Mouse (Mus musculus) yolk sac, embryonic 10.5 days (tissue): ENCODE measurements around the gene Gimap8.
"Not testable (repeated sequence)": the region's sequence is repeated elsewhere in the genome, so short reads cannot be mapped to it uniquely, and the experiment has no call there.

Experiments
- DNase-seq: peaks from one replicate; pipeline ENCODE4 v3.0.0-alpha.2; 2017; ENCODE audit warnings: low spot score

Gene Gimap8

DNA sequence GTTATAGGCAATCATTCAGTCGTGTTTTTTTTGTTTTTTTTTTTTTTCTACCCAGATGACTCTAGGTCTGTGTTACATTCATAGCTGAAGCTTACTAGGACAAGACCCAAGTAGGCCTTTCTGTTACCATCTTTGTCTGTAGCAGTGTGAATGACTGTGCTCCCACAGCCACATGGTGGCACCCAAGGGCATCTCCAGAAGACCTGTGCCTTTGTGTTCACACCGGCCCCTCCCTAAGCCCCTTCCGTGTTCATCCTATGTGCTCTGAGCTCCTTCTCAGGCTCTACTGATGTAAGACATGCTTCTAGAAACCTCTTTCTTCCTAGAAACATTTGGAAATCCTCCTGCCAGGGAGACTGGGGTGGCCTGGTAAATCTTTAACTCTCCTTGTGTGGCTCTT, at the start of gene Gimap8:
Gene Gimap8, plus strand, starts transcription at position 240 of the 400 bp plus-strand sequence.
- peak; percentile 57 for DNase-seq

- no peak for DNase-seq
Observed at GRCm38 (mm10) chr6:48600594-48600993, 46.4 kb upstream of the Gimap8 start.

DNA sequence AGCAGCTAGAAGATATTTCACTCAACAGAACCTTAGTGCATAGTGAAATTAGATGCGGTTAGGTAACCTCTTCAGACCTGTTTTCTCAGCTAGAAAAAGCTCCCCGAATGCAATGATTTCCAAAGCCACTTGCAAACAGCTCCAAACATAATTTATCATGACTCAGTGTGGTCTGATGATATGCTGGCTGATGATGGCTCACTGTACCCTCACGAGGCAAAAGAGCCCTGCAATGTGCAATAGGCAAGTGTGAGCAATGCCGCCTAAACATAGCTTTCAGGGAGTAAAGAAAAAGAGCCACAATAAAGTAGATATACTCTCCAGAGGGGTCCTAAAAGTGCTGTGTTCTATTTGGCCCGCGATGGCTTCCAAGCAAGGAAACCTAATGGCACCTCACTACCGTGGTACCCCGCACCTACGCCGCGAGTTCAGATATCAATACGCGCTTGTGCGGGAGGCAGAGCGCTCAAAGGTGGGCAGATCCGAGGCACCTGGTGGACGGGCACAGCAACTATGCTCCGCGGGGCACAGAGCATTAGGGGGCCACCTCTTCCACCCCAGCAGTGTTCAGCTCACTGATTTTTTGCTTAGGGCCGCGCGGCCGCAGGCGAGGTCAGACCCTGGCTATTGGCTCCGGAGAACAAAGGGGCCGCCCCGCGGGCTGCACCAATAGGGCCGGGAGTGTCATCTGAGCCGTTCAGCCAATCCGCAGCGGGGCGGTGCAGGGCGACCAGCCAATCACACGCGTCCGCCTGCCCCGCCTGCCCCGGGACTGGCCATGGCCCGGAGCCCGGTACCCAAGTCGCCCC, 45.6 kb upstream of the Gimap8 start, which contains the start of gene Zfp775:
Gene Zfp775, plus strand, starts transcription at position 793 of the 809 bp plus-strand sequence.
- DNase-seq, result peak; percentile 93

DNA sequence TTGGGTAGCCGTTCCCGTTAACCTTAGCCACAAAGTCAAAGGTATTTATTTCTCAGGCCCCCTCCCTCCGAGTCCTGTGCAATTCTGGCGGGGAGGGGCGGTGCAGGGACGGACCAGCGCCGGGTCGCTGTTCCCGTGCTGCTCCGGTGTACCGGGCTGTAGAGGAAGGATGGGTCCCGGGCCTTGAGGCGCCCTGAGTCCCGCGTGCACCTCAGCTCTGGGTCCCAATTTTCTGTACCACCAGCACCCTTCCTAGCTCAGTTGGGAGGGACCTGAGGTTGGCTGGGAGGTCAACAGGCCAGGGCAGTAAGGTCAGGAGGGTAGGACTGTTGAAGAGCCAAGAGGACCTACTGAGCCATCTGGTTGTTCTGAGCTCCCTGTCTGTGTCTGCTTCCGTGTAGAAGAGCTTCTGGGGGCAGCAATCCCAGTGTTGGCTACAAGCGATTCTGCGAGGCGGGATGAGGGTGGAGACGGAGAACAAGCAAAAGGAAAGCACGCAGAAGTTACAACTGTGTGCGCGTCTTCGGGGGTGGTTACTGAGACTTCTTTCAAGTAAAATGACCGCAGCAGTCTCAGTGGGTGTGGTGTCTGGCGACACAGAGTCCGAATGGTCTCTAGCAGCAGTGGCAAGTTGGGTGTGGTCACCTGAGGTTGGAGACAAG, 44.8 kb upstream of the Gimap8 start:
- DNase-seq, result no peak

- DNase-seq, result no peak
Observed at GRCm38 (mm10) chr6:48608124-48608523, 38.9 kb upstream of the Gimap8 start.

GRCm38 (mm10) chr6:48609512-48609911, 37.5 kb upstream of the Gimap8 start:
- DNase-seq, result no peak

DNA sequence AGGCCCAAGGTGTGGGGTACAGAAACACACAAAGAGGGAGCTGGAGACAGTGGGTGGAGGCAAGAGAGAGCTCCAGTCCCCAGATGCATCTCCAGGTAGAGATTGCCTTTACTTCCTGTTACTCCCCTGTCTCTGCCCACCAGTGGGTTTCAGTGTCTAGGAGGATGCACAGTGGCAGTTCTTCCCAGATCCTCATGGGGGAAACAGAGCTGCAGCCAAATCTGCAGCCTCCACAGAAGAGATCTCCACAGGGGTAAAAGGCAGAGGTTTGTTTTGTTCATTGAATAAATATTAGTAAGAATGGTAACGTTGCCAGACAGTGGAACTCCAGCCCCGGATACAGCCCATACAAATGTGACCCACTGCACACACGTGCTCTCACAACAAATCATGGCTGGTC, 36.4 kb upstream of the Gimap8 start:
- DNase-seq, result no peak

DNA sequence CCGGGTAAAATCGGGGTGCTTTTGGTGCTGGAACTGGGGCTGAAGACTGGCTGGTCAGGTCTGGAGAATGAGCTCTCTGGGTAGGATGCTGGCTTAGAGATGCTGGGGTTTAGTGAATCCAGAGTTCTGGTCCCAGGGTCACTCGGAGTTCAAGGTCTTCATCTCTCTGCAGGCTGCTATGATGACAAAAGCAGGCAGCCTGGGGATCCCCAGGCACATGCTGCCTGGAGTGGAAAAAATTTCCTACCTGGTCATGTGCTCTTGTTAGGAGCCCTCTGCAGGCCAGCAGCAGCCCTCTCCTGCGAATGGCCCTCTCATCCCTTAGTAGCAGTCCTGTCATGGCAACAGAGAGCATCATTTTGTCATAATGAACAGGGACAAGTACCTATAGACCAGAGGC, 33.6 kb upstream of the Gimap8 start:
- DNase-seq, result no peak

GRCm38 (mm10) chr6:48614756-48615155, 32.3 kb upstream of the Gimap8 start:
- no peak for DNase-seq

- no peak for DNase-seq
Observed at GRCm38 (mm10) chr6:48620031-48620430, 27.0 kb upstream of the Gimap8 start.

DNA sequence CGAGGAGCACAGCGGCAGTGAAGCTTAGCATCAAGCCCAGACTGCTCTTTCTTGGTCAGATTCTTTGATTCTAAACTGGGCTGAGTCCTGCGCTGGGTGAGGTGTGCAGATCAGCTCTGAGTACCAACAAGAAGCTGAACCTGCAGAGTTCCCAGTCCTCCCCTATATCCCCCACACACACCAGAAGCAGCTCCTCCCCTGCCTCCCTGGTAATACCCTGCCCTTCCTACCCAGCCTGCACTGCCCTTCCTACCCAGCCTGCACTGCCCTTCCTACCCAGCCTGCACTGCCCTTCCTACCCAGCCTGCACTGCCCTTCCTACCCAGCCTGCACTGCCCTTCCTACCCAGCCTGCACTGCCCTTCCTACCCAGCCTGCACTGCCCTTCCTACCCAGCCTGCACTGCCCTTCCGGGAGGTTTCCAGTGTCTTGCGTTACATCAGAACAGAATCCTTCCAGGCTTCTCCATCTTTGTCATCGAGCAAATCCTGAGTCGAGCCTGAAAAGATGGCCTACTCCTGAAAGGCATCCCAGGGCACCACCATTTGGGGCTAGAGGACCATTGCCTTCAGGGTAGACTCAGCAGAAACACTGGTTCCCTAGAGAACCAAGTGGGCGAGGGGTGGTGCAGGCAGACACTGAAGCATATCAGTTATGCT, 24.7 kb upstream of the Gimap8 start:
- DNase-seq, result not testable (repeated sequence)

- DNase-seq, result no peak
Observed at GRCm38 (mm10) chr6:48623460-48623859, 23.6 kb upstream of the Gimap8 start.

- DNase-seq, result no peak
Observed at GRCm38 (mm10) chr6:48626464-48626863, 20.6 kb upstream of the Gimap8 start, which contains the start of gene AI854703. AI854703 (plus strand) TSS chr6:48626764.

DNA sequence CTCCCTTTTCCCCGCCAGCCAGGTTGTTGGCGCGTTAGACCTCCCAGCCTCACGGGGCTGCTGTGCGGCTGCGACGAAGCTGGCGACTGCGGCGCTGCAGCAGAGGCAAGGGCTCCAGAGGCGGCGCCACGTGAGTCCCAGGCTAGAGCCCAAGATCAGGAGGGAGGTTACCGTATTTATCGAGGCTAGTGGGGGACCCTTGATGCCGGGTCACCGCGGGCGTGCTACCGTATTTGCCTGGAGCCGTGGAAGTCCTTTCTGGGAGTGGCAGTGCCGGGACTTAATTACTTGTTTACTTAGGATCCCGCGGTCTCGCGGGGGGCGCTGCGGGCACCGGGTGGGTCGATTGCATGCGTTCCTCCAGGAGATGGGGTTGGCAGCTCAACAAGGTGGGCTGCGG, 20.1 kb upstream of the Gimap8 start:
- peak; percentile 32 for DNase-seq

- DNase-seq, result no peak
Observed at GRCm38 (mm10) chr6:48627511-48627924, 19.5 kb upstream of the Gimap8 start.

DNA sequence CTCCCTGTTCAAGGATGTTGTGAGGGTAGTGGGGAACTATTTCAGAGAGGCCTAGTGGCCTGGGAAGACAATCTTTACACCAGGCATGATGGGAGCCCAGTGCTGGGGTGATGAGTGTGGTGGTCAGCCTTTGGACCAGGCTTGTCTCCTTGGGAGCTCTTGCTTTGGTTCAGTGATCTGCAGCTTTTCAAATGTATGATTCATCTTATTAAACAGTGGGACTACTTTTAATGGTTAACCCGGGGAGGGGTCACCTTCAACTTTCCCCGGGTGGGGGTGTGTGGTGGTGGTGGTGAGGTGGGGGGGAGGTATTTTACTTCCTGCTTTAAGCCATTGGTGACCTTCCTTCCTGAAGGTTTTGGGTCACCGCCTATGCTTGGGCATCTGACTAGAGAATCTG, 18.7 kb upstream of the Gimap8 start:
- DNase-seq, result no peak

GRCm38 (mm10) chr6:48628808-48629660, 18.0 kb upstream of the Gimap8 start:
- no peak for DNase-seq

- DNase-seq, result no peak
Observed at GRCm38 (mm10) chr6:48629661-48630034, 17.4 kb upstream of the Gimap8 start.

DNA sequence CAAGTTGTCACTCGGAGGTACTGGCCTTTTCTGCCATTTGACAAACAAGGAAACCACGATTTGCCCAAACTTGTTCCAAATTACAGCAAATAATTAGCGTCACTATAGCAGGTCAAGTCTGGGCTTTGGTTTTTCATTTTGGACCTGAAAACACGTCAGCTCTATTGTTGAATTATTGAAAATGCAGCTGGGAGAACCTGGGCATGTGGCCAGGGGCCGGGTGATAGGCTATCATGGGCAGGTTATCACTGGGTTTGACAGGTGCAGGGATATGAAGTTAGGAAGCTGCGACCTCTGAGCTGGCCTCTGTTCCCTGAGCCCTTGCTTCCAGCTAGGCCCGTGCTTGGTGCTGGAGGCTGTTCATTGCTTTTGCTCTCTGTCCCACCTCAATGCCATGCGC, 16.2 kb upstream of the Gimap8 start:
- DNase-seq, result no peak

DNA sequence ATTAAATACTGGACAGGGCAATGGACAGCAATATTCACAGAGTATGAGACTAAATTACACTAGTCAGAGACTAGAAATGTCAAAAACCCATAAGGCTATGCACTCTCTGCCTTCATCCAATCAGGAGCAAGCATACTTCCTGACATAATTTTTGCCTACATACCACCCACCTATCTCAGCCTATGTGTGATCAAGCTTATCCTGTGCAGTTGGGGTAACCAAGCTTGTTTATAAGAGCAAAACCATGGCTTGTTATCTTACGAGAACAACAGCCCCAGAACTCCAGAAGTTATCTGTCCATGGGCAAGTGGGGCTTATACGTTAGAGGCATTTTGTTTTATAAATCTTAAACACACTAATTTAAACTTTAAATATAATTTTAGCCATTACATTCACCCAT, 11.9 kb upstream of the Gimap8 start:
- DNase-seq, result no peak

GRCm38 (mm10) chr6:48636515-48636914, 10.5 kb upstream of the Gimap8 start:
- DNase-seq, result no peak
